Mouse (Mus musculus): ENCODE measurements around the gene Zfp553. TPM values are rescaled to one million over a fixed set of nuclear protein-coding genes. Genes with fewer than 3 reads are reported as not detected.
A peak's percentile ranks its signal among the peaks of the same experiment; 100 is the strongest.

Zfp553 gene
- total RNA-seq, 2 experiments from 2014 or later: 21.0 TPM

DNA sequence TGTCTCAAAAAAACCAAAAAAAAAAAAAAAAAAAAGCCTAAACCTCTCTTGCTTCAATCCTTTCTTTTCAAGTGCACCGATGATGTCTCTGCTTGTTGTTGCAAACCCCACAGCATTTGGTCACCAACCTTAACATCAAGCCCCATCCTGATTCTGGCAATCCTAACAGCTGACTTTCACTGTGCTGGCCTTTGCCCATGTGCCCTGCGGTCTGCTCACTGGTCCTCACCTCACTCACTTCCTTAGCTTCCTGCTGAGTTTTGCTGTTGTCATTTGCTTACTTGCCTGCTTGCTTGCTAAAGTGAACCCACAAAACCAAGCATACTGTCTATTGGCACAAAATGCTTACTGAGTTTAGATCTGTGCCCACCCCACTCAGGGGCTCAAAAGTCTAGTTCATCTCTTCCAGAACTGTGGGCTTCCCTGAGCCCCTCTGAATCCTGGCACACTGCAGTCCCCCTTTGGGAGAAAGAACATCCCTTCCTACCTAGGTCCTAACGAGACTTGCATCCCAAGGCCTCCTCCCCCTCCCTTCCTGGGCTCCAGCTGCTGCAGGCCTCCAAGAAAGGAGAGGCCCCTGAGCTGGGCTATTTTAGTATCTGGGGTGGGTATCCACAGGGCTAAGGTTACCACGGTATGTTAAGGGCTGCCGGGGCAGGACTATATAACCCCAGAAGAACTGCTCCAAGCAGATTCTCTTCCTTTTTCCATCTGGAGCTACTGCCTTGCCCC lies 21.7 kb upstream of the Zfp553 start:
- DNase-seq: no peak

DNA sequence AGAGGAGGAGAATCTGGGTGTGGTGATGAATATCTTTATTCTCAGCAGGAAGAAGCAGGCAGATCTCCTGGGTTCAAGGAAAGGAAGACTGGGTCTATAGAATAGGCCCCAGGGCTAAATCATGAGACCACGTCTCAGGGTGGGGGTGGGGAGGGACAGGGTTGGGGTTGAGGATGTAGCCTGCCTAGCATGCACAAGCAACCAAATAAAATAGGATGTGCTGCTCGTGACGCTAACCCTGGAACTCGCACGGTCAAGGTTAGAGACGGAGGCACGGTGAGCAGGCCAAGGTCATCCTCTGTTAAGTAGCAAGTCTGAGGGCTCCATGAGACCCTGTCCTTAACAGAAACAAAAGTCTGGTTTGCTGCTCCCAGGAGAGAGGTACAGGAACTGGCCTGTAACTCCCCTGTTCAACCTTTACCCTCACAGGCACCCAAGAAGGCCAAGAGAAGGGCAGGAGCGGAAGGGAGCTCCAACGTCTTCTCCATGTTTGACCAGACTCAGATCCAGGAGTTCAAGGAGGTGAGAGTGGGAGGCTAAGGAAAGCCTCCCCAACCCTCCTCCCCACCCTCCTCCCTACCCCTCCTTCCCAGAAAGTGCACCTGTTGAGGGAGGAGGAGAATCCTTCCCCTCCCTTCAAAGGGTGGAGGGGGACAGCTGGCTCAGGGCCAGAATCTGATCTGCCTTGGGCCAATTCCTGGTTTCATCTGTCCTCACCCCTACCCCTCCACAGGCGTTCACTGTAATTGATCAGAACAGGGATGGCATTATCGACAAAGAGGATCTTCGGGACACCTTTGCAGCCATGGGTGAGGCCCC lies 20.2 kb upstream of the Zfp553 start:
- DNase-seq: no peak

DNA sequence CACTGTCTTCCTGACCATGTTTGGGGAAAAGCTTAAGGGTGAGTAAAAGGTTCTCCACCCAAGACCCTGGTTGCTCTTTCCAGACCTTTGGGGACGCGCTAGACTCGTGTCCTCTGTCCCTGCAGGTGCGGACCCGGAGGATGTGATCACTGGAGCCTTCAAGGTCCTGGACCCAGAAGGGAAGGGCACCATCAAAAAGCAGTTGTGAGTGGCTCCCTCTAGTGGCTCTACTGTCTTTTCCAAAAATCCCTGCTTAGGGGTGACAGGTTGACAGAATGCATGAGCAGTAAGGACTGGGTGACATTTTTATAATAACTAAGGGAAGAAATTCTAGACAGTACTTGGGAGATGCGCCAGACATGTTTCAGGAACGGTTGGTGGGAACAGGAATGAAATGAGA lies 19.4 kb upstream of the Zfp553 start:
- DNase-seq: no peak

DNA sequence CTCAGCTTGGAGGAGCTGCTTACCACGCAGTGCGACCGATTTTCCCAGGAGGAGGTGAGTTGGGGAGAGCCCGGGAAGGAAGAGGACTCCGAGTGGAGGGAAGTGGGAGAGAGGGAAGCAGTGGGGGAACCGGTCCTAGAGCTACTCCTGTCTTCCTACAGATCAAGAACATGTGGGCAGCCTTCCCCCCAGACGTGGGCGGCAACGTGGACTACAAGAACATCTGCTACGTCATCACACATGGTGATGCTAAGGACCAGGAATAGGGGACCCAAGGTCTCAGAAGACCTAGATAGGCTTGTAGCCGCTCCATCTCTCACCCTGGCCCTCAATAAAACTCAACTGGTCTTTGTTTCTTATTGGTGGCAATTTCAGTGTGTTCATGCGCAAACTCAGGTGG lies 18.9 kb upstream of the Zfp553 start:
- DNase-seq: no peak

DNA sequence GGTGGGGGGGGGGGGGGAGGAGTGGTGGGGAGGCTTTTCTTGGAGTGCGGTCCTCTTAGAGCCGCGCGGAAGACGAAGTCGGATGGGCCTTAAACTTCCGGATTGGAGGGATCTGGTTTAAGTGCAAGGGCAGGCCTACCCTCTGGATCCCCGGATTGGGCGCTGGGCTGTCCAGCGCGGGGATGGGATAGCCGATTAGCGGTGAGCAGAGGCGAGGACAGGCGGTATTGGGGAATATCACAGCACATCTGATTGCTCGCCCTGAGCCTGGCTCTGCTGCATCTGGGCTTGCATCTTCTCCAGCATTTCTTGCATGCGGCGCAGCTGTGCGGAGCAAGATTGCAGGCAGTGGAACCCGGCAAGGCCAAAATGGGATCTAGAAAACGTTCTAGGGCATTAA lies 18.3 kb upstream of the Zfp553 start:
- no peak for DNase-seq

DNA sequence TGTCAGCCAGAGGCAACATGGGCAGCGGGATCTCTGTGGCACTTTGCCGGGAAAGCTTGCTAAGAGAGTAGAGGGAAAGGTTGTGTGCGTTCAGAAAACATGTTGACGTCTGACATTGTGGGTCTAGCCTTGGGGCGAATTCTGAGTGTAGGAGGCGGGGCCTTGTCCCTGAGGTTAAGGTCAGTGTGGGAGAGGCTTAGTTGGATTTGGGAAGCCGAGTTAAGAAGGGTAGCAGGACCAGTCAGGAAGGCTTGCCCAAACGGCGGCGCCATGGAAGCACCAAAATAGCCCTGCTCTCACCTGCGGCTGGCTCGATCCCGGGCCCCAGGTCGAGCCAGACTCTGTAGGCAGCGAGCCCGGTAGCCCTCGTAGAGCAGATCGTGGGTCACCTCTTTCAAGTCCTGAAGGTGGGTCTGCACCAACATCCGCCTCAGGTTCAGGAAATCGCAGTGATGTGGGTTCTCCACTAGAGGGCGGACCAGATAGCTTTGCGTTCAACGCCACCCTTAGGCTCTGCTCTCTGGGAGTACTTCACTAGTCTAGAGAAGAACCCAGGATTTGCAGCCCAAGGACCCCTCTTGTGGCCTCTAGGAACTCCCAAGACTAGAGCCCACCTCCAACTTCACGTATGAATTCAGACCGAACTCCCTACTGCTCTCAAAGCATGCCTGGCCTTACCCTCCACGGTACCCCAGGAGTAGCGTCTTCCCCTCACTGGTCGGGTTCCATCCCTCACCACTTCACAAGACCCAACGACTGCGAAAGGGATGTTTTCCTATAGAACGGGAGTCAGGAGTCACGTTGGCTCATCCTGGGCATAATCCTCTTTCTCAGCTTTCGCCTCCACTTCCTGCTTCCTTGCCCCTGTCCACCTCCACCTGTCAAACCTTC lies 17.6 kb upstream of the Zfp553 start:
- no peak for DNase-seq

DNA sequence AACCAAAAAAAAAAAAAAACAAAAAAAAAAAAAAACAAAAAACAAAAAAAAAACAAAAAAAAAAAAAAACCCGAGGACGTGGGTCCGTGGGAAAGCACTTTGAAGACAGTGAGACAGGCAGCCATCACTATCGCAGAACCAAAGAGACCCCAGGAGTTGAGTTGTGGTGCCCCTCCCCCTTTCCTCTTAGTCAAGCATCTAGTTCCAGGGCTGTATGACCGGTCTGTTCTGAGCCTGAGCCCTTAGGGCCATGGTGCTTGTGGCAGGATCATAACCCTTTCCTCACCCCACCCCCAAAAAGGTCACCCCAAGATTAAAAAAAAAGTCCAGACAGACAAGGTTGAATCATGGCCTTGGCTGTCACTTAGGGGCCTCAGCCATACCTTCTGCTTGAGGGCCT lies 16.6 kb upstream of the Zfp553 start:
- no peak for DNase-seq

DNA sequence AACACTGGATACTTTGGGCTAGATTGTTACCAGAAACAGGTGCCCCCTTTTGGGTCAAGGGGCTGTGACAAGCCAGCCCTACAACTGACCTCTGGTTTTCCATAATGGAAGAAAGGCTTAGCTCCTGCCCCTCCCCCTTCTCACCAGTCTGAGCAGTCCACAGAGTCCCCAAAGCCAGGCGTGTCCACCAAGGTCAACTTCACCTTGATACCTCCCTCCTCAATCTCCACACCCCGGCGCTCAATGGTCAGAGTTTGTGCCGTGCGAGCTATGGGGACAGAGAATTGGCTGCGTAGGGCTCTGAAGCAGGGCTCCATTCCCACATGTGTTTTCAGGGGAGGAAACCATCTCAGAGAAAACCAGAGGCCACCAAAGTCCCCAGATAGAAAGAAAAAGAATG lies 15.4 kb upstream of the Zfp553 start:
- no peak for DNase-seq

DNA sequence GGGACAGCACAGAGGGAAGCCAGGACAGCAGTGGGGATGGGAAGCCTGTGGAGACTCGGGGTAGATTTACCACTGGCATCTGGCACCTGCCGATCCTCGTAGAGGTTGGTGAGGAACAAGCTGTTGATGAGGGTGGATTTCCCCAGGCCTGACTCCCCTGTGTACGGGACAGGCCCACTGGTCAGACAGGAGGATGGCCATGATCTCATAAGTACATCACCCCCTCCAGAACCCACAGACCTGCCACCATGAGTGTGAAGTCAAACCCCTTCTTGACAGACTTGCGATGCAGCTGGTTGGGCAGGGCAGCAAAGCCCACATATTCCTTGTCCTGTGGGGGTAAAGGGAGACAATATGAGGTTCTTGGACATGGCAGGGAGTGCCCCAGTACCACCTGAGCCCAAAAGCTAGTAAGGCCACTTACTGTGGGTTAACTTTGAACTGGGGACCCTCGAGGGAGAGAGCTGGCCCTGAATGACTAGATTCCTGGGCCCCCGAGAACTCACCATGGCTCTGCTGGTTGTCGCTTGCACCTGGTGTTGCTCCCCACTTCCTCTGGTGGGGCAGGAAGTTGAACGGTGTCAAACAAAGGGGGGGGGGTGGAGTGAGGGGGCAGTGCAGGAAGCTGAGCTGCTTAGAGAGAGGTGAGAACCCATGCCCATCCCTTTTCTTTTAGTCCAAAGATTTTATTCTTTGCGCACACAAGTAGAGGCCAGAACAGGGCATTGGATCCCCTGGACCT lies 14.8 kb upstream of the Zfp553 start:
- DNase-seq: no peak

DNA sequence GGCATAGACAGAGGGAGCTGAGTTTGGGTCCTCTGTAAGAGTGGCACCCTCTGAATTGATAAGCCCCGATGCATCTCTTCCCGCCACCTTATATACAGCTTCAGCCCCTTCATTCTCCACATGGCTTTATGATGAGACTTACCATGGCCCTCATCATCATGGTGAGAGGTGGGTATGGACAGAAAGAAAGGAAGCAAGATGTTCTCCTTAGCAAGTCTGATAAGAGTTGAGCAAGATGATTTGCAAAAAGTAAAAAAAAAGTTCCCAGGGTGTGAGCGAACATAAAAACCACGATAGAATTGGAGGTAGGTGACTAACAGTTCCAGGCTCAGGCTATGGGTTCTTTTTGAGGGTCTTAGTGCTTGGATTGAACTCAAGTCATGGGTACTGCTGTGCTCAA lies 14.2 kb upstream of the Zfp553 start:
- DNase-seq: no peak

DNA sequence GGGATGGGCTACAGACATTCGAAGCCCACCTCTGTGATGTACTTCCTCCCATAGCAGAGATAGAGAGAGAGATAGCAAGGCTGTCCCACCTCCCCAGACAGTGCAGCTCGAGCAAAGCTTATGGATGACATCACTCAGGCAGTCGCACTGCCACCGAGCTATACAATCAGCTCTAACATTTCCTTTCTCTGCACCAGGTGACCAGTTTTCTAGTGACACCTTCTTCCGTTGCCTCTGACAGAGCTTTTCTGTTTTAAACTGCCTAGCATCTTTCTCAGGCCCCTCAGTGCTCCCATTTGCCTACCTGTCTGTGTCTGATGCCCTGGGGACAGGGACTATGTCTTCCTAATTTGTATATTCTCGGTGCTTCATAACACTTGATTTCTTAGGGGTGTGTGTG lies 12.4 kb upstream of the Zfp553 start:
- no peak for DNase-seq

DNA sequence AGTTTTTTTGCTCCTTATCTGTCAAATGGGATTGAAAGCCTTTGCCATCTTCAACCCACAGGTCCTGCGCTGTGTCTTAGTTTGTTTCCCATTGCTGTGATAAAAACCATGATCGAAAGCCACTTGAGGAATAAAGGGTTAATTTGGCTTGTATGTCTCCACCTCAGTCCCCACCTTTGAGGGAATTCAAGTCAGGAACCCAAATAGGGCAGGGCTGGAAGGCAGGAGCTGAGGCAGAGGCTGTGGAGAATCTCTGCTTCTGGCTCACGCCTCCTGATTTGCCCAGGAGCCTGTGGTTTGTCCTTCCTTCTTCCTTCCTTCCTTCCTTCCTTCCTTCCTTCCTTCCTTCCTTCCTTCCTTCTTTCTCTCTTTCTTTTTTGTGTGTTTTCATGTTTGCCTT lies 9.8 kb upstream of the Zfp553 start:
- DNase-seq: no peak

DNA sequence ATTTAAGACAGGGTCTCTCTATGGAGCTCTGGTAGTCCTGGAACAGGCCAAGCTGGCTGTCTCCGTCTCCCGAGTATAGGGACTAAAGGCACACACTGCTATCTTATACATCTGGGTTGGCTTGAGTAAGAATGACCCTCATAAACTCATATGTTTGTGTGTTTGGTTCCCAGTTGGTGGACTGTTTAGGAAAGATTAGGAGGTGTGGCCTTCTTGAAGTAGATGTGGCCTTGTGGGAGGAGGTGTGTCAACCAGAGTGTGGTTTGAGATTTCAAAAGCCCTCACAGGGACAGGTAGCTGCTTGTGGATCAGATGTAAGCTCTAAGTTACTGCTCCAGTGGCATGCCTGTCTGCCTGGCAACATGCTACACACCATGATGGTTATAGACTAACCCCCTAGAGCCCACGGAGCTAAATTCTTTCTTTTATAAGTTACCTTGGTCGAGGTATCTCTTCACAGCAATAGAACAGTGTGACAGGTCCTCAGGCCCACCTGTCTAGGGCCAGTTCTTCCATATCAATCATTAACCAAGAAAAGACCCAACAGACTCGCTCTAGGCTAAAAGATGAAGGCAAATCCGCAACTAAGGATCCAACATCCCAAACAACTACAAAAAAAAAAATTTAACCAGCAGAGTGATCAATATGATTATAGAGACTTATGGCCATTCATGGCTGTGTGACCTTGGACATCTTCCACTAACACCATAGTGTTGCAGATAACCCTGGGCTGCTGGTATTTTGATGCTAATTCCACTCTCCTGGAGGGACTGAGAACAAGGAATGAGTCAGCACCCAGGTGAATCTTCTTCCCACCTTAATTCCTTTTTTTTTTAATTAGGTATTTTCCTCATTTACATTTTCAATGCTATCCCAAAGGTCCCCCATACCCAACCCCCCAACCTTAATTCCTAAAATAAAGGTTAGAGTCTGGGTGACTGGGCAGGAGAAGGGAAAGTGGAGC lies 9.1 kb upstream of the Zfp553 start:
- no peak for DNase-seq

DNA sequence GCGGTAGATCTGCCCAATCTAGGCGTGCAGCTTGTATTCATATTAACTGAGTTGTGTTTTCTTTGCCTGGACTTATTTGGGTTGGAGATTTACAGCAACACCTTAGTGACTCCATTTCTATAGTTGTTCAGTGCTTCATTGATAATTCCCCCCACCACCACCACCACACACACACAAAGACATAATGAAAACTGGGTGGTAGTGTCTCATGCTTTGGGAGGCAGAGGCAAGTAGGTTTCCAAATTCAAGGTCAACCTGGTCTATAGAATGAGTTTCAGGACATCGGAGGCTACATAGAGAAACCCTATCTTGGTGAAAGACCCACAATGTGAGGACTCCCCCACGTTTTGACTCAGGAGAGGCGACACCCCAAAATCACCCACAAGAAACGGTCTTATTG lies 8.2 kb upstream of the Zfp553 start:
- DNase-seq: no peak

DNA sequence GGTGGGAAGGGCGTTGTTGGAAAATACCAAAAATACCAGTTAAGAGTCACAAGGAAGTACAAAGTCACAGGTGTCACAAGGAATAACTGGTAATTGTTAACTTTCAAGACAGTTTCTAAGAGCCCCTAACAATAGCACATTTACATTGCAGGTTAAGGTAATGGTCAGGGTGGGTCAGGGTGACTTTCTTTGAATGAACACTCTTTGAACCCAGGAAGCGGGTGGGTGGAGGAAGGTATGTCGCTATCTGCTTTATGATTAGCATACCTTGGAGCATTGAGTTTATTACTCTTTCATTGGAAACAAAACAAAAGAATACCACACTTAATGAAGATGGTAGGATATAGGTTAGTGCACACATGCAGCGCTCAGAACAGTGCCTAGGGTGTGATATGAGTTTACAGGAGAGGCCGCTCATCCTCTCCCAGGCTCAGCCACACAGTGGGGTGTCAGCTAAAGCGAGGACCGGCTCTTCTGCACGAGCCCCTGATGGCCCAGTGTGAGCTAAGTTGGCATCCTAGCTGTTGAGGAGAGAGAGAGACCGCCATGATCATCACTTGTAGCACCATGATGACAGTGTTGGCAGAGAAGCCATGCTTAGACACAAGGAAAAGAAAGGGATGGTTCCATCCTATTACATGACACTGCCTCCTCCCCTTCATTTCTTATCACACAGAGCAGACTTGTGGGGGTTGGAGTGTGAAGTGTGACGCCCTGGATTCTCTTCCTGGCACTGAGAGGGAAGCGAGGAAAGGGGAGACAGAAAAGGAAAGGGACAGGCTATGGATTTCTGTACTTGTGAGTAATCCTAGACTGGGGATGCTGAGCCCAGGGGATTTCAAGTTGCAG lies 7.5 kb upstream of the Zfp553 start:
- no peak for DNase-seq

DNA sequence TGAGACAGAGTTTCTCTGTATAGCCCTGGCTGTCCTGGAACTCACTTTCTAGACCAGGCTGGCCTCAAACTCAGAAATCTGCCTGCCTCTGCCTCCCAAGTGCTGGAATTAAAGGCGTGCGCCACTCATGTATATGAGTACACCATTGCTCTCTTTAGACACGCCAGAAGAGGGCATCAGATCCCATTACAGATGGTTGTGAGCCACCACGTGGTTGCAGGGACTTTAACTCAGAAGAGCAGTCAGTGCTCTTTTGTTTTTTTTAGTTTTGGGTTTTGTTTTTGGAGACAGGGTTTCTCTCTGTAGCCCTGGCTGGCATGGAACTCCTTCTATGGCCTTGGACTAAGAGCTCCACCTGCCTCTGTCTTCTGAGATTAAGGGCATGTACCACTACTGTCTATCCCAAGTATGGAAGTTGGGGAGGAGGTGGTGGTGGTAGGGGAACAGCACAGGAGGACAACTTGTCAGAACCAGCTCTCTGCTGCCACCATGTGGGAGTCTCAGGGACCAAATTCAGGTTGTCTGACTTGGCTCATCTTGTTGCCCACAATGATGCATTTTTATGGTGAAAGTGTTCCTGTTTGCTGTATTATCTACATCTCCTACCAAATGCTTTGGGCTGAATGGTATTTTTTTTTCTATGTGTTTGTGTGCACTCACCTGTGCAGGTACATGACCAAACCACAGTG lies 4.1 kb upstream of the Zfp553 start:
- peak; percentile 71 to 77 for DNase-seq

DNA sequence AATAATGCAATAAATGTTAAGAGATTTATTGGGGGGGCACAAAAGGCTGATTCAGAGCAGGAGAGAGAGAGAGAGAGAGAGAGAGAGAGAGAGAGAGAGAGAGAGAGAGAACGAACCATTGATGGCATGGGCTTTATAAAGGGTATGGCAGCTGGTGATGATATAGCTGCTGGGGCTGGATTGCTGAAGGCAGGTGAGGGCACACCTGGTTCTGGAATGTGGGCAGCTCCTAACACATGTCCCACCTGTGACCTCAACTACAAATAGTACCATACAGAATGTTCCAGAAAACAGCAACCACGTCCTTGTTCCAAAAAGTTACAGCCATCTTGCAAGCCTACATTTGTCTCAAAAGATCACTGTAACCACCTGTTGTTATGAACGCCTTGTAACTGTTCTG lies 1.5 kb upstream of the Zfp553 start:
- DNase-seq: no peak

DNA sequence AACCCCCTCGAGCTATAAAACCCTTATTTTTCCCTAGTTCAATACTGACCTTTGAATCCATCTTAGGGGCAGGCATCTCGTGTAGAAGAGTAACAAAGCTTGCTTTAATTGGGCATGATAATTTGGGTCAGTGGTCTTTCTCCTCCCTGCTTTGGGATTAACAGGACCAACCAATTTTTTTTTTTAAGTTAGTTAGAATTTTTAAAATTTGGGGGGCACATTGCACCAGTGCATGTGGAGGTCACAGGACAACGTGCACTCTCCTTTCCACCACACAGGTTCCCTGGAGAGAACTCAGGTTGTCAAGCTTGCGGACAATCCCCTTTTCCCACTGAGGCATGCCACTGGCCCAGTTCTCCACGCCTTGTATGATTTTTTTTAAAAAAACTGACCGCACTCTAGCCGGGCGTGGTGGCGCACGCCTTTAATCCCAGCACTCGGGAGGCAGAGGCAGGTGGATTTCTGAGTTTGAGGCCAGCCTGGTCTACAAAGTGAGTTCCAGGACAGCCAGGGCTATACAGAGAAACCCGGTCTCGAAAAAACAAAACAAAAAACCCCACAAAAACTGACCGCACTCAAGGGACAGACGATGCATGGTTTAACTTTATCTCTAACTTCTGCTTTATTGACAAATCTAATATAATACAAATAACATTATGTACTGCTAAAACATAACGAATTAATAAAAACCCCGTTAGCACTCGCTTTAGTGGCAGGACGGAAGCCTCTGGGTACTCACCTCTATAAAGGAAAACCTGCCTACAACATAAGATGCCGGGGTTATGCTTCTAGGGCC lies 837 bp upstream of the Zfp553 start:
- no peak for DNase-seq

DNA sequence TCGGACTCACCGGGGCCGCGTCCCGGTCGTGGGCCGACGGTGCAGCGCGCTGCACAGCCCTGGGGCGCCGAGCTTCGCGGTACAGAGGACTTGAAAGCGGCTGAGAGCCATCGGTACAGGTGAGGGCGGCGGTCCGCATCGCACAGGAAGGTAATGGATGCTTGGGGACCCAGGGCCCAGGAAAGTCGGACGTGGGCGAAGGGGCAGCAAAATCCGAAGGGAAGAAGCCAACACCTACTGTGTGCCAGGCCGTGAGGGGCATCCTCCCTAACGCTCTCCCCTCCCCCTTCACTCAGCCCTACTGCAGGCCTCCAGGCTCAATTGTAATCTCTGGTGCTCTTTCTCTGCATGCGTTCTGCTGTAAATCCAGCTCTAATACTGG lies 498 bp downstream of the Zfp553 start:
- no peak for DNase-seq

All from layer of hippocampus, postnatal 36 days (tissue).